Mouse (Mus musculus): Measurements from ENCODE around the gene Hspa14. TPM values are rescaled to one million over a fixed set of nuclear protein-coding genes. Genes with fewer than 3 reads are reported as not detected.

The Hspa14 gene
- total and polyA plus RNA-seq, 3 experiments = 87.4 to 131 (median 88.0) TPM

DNA sequence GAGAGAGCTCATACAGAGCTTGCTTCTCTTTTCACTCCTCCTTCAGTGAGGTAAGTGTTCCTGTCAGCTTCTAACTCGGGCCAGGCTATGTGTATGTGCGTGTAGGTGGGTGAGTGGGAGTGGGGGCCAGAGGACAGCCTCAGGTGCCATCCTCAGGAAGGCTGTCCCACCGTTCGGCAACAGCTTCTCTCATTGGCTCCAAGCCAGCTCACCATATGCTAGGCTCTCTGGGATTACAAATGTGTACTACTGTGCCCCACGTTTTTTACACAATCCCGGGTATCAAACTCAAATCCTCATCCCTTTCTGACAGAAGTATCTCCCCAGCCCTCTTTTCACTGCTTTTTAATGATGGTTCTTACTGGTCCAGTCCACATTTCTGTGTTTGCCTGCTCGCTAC is 68.4 kb downstream of the Hspa14 start:
- no peak for TF ChIP-seq ETS1 (conservative IDR thresholded peaks at IDR 0.05; ENCODE audit: low read depth, low read length)
- TF ChIP-seq EP300 (IDR thresholded peaks at IDR 0.05; ENCODE audit: low read length) = no peak
- no peak for TF ChIP-seq SIN3A (IDR thresholded peaks at IDR 0.05; ENCODE audit: low read length)
- no peak for TF ChIP-seq POLR2A (IDR thresholded peaks at IDR 0.05; ENCODE audit: low read depth, low read length)
- no peak for TF ChIP-seq POLR2AphosphoS2 (IDR thresholded peaks at IDR 0.05; ENCODE audit: low read depth, low read length)
- TF ChIP-seq ZNF384 (IDR thresholded peaks at IDR 0.05; ENCODE audit: low read depth, low read length) = no peak
- TF ChIP-seq NELFE (IDR thresholded peaks at IDR 0.05; ENCODE audit: low read depth, low read length) = no peak
- no peak for TF ChIP-seq TBP (conservative IDR thresholded peaks at IDR 0.05; ENCODE audit: low read depth, low read length)
- TF ChIP-seq KAT2A (IDR thresholded peaks at IDR 0.05; ENCODE audit: insufficient replicate concordance, low read length) = no peak
- TF ChIP-seq CHD2 (IDR thresholded peaks at IDR 0.05; ENCODE audit: low read length) = no peak
- no peak for TF ChIP-seq SMC3 (IDR thresholded peaks at IDR 0.05; ENCODE audit: low read depth, low read length)
- TF ChIP-seq USF2 (conservative IDR thresholded peaks at IDR 0.05; ENCODE audit: low read depth, low read length) = no peak
- TF ChIP-seq ZMIZ1 (IDR thresholded peaks at IDR 0.05; ENCODE audit: low read depth, low read length) = no peak
- TF ChIP-seq BHLHE40 (IDR thresholded peaks at IDR 0.05; ENCODE audit: low read depth, low read length) = no peak
- no peak for TF ChIP-seq USF1 (IDR thresholded peaks at IDR 0.05; ENCODE audit: low read depth, low read length)
- TF ChIP-seq GABPA (IDR thresholded peaks at IDR 0.05; ENCODE audit: insufficient replicate concordance, low read depth, low read length) = no peak
- TF ChIP-seq MEF2A (IDR thresholded peaks at IDR 0.05; ENCODE audit: borderline replicate concordance, low read depth, low read length) = no peak

More for the DNA sequence above, 68.4 kb downstream of the Hspa14 start:
- H3K27ac ChIP-seq (ENCODE audit: insufficient read depth, low read depth) = no peak overlapping the region
- H3K36me3 ChIP-seq (replicated peaks in 1 of 2; ENCODE audit: control insufficient read depth in 1 of 2, insufficient read depth in 1 of 2, low read length in 1 of 2) = peaks cover 55 to 87% of the 10 kb centered on the region in 2 experiments
- no peaks in the 10 kb centered on the region for H3K9me3 ChIP-seq (replicated peaks; ENCODE audit: low read length)
- H3K4me1 ChIP-seq (ENCODE audit: control insufficient read depth in 1 of 2, insufficient read depth in 2 of 2) = peaks cover 0 to 17% of the 10 kb centered on the region in 2 experiments; a peak in 2 of 4 replicates
- no peak overlapping the region for H3K4me3 ChIP-seq (replicated peaks in 1 of 3; ENCODE audit: low read depth in 2 of 3, low read length in 2 of 3, poor library complexity in 1 of 3)
- no peak overlapping the region for H3K9ac ChIP-seq (ENCODE audit: insufficient read depth, low read depth)
- dilution Hi-C loops (cut with MboI; ENCODE audit: extremely low pct_ligation_motif_present, extremely low pct_unique_long_range_greater_than_20kb, low sequenced_read_pairs) (no loop called here), in situ Hi-C loops (cut with MboI; ENCODE audit: low pct_ligation_motif_present, low pct_unique_long_range_greater_than_20kb, low sequenced_read_pairs) (no loop called here)
- H3K4me2 ChIP-seq (ENCODE audit: insufficient read depth, low read depth, poor library complexity, severe bottlenecking) = no peak overlapping the region
- H3K79me2 ChIP-seq (replicated peaks; ENCODE audit: control insufficient read depth, extremely low read depth, insufficient read depth, poor library complexity, severe bottlenecking) = no peaks in the 10 kb centered on the region
- H3K27me3 ChIP-seq (replicated peaks) = no peaks in the 10 kb centered on the region
- DNase-seq (ENCODE audit: extremely low read depth) = no peak

Other genes with a start within 250 kb of the Hspa14 start
- 10.0 and 11.6 TPM in 2 replicates for gene Nmt2, start 228.6 kb downstream of the Hspa14 start, total RNA-seq (2012; rRNA removed)
- 15.8 and 15.9 TPM in 2 replicates for gene Nmt2, start 228.6 kb downstream of the Hspa14 start, total RNA-seq (2014; rRNA removed)
- 15.6 TPM in 2 replicates for gene Nmt2, start 228.6 kb downstream of the Hspa14 start, polyA plus RNA-seq (2012; ENCODE audit: insufficient read length, low read depth)
- gene Rpp38, start 180.2 kb downstream of the Hspa14 start, total RNA-seq (2012; rRNA removed) = 26.6 and 31.6 TPM in 2 replicates
- 33.7 and 38.9 TPM in 2 replicates for gene Rpp38, start 180.2 kb downstream of the Hspa14 start, total RNA-seq (2014; rRNA removed)
- gene Rpp38, start 180.2 kb downstream of the Hspa14 start, polyA plus RNA-seq (2012; ENCODE audit: insufficient read length, low read depth) = 25.4 and 27.8 TPM in 2 replicates
- gene Acbd7, start 176.6 kb downstream of the Hspa14 start, total RNA-seq (2012; rRNA removed) = 0.30 TPM in 1 of 2 replicates, not detected in the other
- gene Acbd7, start 176.6 kb downstream of the Hspa14 start, total RNA-seq (2014; rRNA removed) = not detected in 2 replicates
- gene Acbd7, start 176.6 kb downstream of the Hspa14 start, polyA plus RNA-seq (2012; ENCODE audit: insufficient read length, low read depth) = not detected in 2 replicates
- not detected in 2 replicates for gene Olah, start 115.6 kb downstream of the Hspa14 start, total RNA-seq (2012; rRNA removed)
- 0.39 TPM in 1 of 2 replicates, not detected in the other for gene Olah, start 115.6 kb downstream of the Hspa14 start, total RNA-seq (2014; rRNA removed)
- not detected in 2 replicates for gene Olah, start 115.6 kb downstream of the Hspa14 start, polyA plus RNA-seq (2012; ENCODE audit: insufficient read length, low read depth)
- gene Meig1, start 90.2 kb downstream of the Hspa14 start, total RNA-seq (2012; rRNA removed) = not detected in 2 replicates
- not detected in 2 replicates for gene Meig1, start 90.2 kb downstream of the Hspa14 start, total RNA-seq (2014; rRNA removed)
- gene Meig1, start 90.2 kb downstream of the Hspa14 start, polyA plus RNA-seq (2012; ENCODE audit: insufficient read length, low read depth) = not detected in 2 replicates
- gene Dclre1c, start 88.7 kb downstream of the Hspa14 start, total RNA-seq (2012; rRNA removed) = 4.9 and 6.0 TPM in 2 replicates
- gene Dclre1c, start 88.7 kb downstream of the Hspa14 start, total RNA-seq (2014; rRNA removed) = 7.0 and 8.7 TPM in 2 replicates
- 7.3 and 9.6 TPM in 2 replicates for gene Dclre1c, start 88.7 kb downstream of the Hspa14 start, polyA plus RNA-seq (2012; ENCODE audit: insufficient read length, low read depth)
- gene Suv39h2, start 37.8 kb downstream of the Hspa14 start, total RNA-seq (2012; rRNA removed) = 9.6 and 10.9 TPM in 2 replicates
- gene Suv39h2, start 37.8 kb downstream of the Hspa14 start, total RNA-seq (2014; rRNA removed) = 17.3 and 21.0 TPM in 2 replicates
- gene Suv39h2, start 37.8 kb downstream of the Hspa14 start, polyA plus RNA-seq (2012; ENCODE audit: insufficient read length, low read depth) = 11.4 and 12.4 TPM in 2 replicates
- gene Gm45902, start within 50 bp of the Hspa14 start, total RNA-seq (2012; rRNA removed) = 3.8 and 4.9 TPM in 2 replicates
- 6.1 and 6.4 TPM in 2 replicates for gene Gm45902, start within 50 bp of the Hspa14 start, total RNA-seq (2014; rRNA removed)
- gene Gm45902, start within 50 bp of the Hspa14 start, polyA plus RNA-seq (2012; ENCODE audit: insufficient read length, low read depth) = 4.9 TPM in 2 replicates
- 0.50 and 1.2 TPM in 2 replicates for gene Cdnf, start 216 bp upstream of the Hspa14 start, total RNA-seq (2012; rRNA removed)
- 0.63 and 0.90 TPM in 2 replicates for gene Cdnf, start 216 bp upstream of the Hspa14 start, total RNA-seq (2014; rRNA removed)
- gene Cdnf, start 216 bp upstream of the Hspa14 start, polyA plus RNA-seq (2012; ENCODE audit: insufficient read length, low read depth) = 0.59 and 0.63 TPM in 2 replicates
- gene Fam107b, start 57.7 kb upstream of the Hspa14 start, total RNA-seq (2012; rRNA removed) = 39.4 and 42.6 TPM in 2 replicates
- 113 and 115 TPM in 2 replicates for gene Fam107b, start 57.7 kb upstream of the Hspa14 start, total RNA-seq (2014; rRNA removed)
- 71.7 and 93.4 TPM in 2 replicates for gene Fam107b, start 57.7 kb upstream of the Hspa14 start, polyA plus RNA-seq (2012; ENCODE audit: insufficient read length, low read depth)